Mouse (Mus musculus) ovary, postnatal 36 days (tissue): ENCODE results near the gene Skp1a.

Source experiments
- DNase-seq: peaks from one replicate; pipeline ENCODE4 v3.0.0; 2022; ENCODE audit warnings: low spot score, mixed read lengths

Gene Skp1a

GRCm38 (mm10) chr11:52277433-52278150, 45.8 kb downstream of the Skp1a start:
- DNase-seq: no peak

- DNase-seq: no peak
These were observed 46.4 kb downstream of the Skp1a start for GRCm38 (mm10) chr11:52278164-52278563.

GRCm38 (mm10) chr11:52278991-52279390, 47.2 kb downstream of the Skp1a start:
- no peak for DNase-seq

GRCm38 (mm10) chr11:52279611-52280145, 47.9 kb downstream of the Skp1a start:
- no peak for DNase-seq

- no peak for DNase-seq
These were observed 49.0 kb downstream of the Skp1a start for GRCm38 (mm10) chr11:52280566-52281455.

- no peak for DNase-seq
These were observed 50.0 kb downstream of the Skp1a start for GRCm38 (mm10) chr11:52281568-52282328.

- DNase-seq: no peak
These were observed 50.6 kb downstream of the Skp1a start for GRCm38 (mm10) chr11:52282420-52282773.

- DNase-seq: peak; percentile 80
These were observed 51.2 kb downstream of the Skp1a start, which contains the start of gene Tcf7 for GRCm38 (mm10) chr11:52282774-52283595. TSS of gene Tcf7 (minus strand) at chr11:52283014.

GRCm38 (mm10) chr11:52283596-52284571, 52.1 kb downstream of the Skp1a start:
- DNase-seq: peak; percentile 73

GRCm38 (mm10) chr11:52286301-52286957, 54.6 kb downstream of the Skp1a start:
- no peak for DNase-seq

- no peak for DNase-seq
These were observed 55.1 kb downstream of the Skp1a start for GRCm38 (mm10) chr11:52286958-52287305.

GRCm38 (mm10) chr11:52292346-52292745, 60.6 kb downstream of the Skp1a start:
- DNase-seq: no peak

- DNase-seq: no peak
These were observed 61.1 kb downstream of the Skp1a start for GRCm38 (mm10) chr11:52292894-52293293.

- DNase-seq: no peak
These were observed 62.3 kb downstream of the Skp1a start for GRCm38 (mm10) chr11:52294103-52294502.
